Mouse (Mus musculus) MEL (cell line): ENCODE results near the gene Otud5. TPM values are rescaled to one million over a fixed set of nuclear protein-coding genes. Genes with fewer than 3 reads are reported as not detected.
"Not testable (repeated sequence)": the region's sequence is repeated elsewhere in the genome, so short reads cannot be mapped to it uniquely, and the experiment has no call there.

ENCODE experiments used
- DNase-seq: peaks from one replicate; pipeline ENCODE4 v3.0.0; 2011; ENCODE audit warnings: low read depth, low spot score
- H3K27ac ChIP-seq: 2 replicates; pipeline ENCODE4 v1.5.1; 2012; ENCODE audit warnings: low read depth, mild to moderate bottlenecking, control low read depth, low read length, moderate library complexity; ENCODE audit not compliant: control insufficient read depth
- H3K27me3 ChIP-seq, 2 experiments: fragments of 150-350 bp in 1 of 2; sonication (generic) in 1 of 2; 2 replicates each; pipeline ENCODE4 v1.6.1; 2012; ENCODE audit warnings: low read length in 2 of 2, mild to moderate bottlenecking in 2 of 2, improper control_type of control experiment in 1 of 2, moderate library complexity in 1 of 2; ENCODE audit not compliant: insufficient read depth in 2 of 2, control insufficient read depth in 1 of 2
- H3K36me3 ChIP-seq, 2 experiments: 2 replicates each; pipeline ENCODE4 v1.6.1; 2012 to 2014; ENCODE audit warnings: low read length in 2 of 2, improper control_type of control experiment in 1 of 2, inconsistent platforms in 1 of 2, mild to moderate bottlenecking in 1 of 2; ENCODE audit not compliant: insufficient read depth in 2 of 2, control insufficient read depth in 1 of 2
- H3K4me1 ChIP-seq, 2 experiments: fragments of 150-350 bp in 1 of 2; sonication (generic) in 1 of 2; 2 replicates each; pipeline ENCODE4 v1.6.1; 2012; ENCODE audit warnings: low read length in 2 of 2, improper control_type of control experiment in 1 of 2, mild to moderate bottlenecking in 1 of 2; ENCODE audit not compliant: insufficient read depth in 2 of 2, control insufficient read depth in 1 of 2
- H3K4me3 ChIP-seq, 2 experiments: fragments of 150-350 bp in 1 of 2; sonication (generic) in 1 of 2; 2 replicates each; pipeline ENCODE4 v1.5.1; 2012; ENCODE audit warnings: low read depth in 2 of 2, low read length in 2 of 2, mild to moderate bottlenecking in 2 of 2, moderate library complexity in 2 of 2, control low read depth in 1 of 2, improper control_type of control experiment in 1 of 2; ENCODE audit not compliant: control insufficient read depth in 1 of 2, insufficient read depth in 1 of 2
- H3K79me2 ChIP-seq: 2 replicates; pipeline ENCODE4 v1.6.1; 2012; ENCODE audit warnings: mild to moderate bottlenecking, low read length, moderate library complexity; ENCODE audit not compliant: control insufficient read depth, poor library complexity, insufficient read depth
- H3K9ac ChIP-seq: 2 replicates; pipeline ENCODE4 v1.6.1; 2012; ENCODE audit warnings: low read depth, mild to moderate bottlenecking, control low read depth, low read length, moderate library complexity; ENCODE audit not compliant: control insufficient read depth, poor library complexity, severe bottlenecking
- H3K9me3 ChIP-seq: fragments of 150-350 bp; sonication (generic); replicated peaks from 2 replicates; pipeline ENCODE4 v1.6.1; 2012; ENCODE audit warnings: mild to moderate bottlenecking, low read length, improper control_type of control experiment, moderate library complexity; ENCODE audit not compliant: insufficient read depth
- CTCF ChIP-seq, 3 experiments: IDR thresholded peaks in 2 of 3; conservative IDR thresholded peaks in 1 of 3; 2 replicates each; pipeline ENCODE4 v1.5.1; 2011 to 2012; ENCODE audit warnings: low read length in 3 of 3, low read depth in 2 of 3, mild to moderate bottlenecking in 2 of 3, improper control_type of control experiment in 1 of 3, inconsistent platforms in 1 of 3, mixed read lengths in 1 of 3, moderate library complexity in 1 of 3; ENCODE audit not compliant: control insufficient read depth in 1 of 3, insufficient read depth in 1 of 3, poor library complexity in 1 of 3, severe bottlenecking in 1 of 3
- ETS1 ChIP-seq: IDR thresholded peaks from 2 replicates; pipeline ENCODE4 v1.6.1; 2012; ENCODE audit warnings: low read depth, mild to moderate bottlenecking, inconsistent platforms, low read length, improper control_type of control experiment, moderate library complexity
- KAT2A ChIP-seq: conservative IDR thresholded peaks from 2 replicates; pipeline ENCODE4 v1.6.1; 2012; ENCODE audit warnings: low read depth, low read length, improper control_type of control experiment, inconsistent platforms
- MXI1 ChIP-seq: IDR thresholded peaks from 2 replicates; pipeline ENCODE4 v1.6.1; 2011; ENCODE audit warnings: mild to moderate bottlenecking, low read depth, low read length, improper control_type of control experiment
- POLR2AphosphoS2 ChIP-seq: IDR thresholded peaks from 2 replicates; pipeline ENCODE4 v1.6.1; 2011; ENCODE audit warnings: low read length, improper control_type of control experiment
- SIN3A ChIP-seq: IDR thresholded peaks from 2 replicates; pipeline ENCODE4 v1.6.1; 2012; ENCODE audit warnings: low read length, improper control_type of control experiment, inconsistent platforms
- TBP ChIP-seq: IDR thresholded peaks from 2 replicates; pipeline ENCODE4 v1.8.0; 2011; ENCODE audit warnings: low read depth, low read length, improper control_type of control experiment
- USF1 ChIP-seq: IDR thresholded peaks from 2 replicates; pipeline ENCODE4 v1.6.1; 2014; ENCODE audit warnings: low read depth, mild to moderate bottlenecking, inconsistent platforms, low read length, improper control_type of control experiment, moderate library complexity
- ZC3H11A ChIP-seq: IDR thresholded peaks from 2 replicates; pipeline ENCODE4 v1.6.1; 2012; ENCODE audit warnings: low read depth, mild to moderate bottlenecking, inconsistent platforms, low read length, improper control_type of control experiment
- ZNF384 ChIP-seq: IDR thresholded peaks from 2 replicates; pipeline ENCODE4 v1.6.1; 2012; ENCODE audit warnings: low read depth, mild to moderate bottlenecking, inconsistent platforms, low read length, improper control_type of control experiment
- polyA plus RNA-seq, 2 experiments: library from polyadenylated mRNA; stranded (reverse) in 1 of 2; unstranded in 1 of 2; fragments of >175 nt in 1 of 2; fragments of >200 nt in 1 of 2; gene quantifications; 2 replicates each; pipeline versions ENCODE4 v1.2.1 to v1.2.4; 2012; ENCODE audit warnings: low replicate concordance in 2 of 2, low read depth in 1 of 2; ENCODE audit not compliant: insufficient read length in 2 of 2, insufficient read depth in 1 of 2, missing spikeins in 1 of 2
- total RNA-seq: library from RNA; depleted of rRNA; stranded (reverse); fragments of 300-350 nt; gene quantifications from 2 replicates; pipeline ENCODE4 v1.2.3, GENCODE M21; 2012

Gene Otud5
- total and polyA plus RNA-seq, 3 experiments: 76.4 to 1,180 (median 197) TPM

DNA sequence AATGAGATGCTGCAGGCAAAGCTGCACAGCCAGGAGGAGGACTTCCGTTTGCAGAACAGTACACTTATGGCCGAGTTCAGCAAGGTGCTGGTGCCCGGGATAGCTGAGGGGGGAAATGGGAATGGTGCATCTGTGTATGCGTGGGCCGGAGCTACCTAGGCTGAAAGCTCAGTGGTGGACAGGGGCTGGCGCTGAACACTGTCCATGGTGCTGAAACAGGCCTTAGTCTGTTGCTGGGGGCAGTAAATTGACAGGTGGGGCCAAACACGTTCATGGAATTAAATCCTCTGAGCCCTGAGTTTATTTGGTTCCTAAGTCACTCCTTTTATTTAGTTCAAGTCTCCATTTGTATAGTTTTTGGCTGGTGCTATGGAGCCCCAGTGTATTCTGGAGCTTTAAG is 46.1 kb upstream of the Otud5 start:
- Histone ChIP-seq H3K79me2 (peaks cover 10% of the 10 kb centered on the region), H3K27ac (no peak overlapping the region), H3K27me3 (no peaks in the 10 kb centered on the region), H3K36me3 (peaks cover 0 to 12% of the 10 kb centered on the region in 2 experiments; a peak in 3 of 4 replicates), H3K9me3 (no peaks in the 10 kb centered on the region), H3K4me1 (peaks cover 0 to 9% of the 10 kb centered on the region in 2 experiments; a peak in 1 of 4 replicates), H3K4me3 (no peak overlapping the region), H3K9ac (no peak overlapping the region)
- TF ChIP-seq CTCF (IDR thresholded peaks at IDR 0.05 in 2 of 3, conservative IDR thresholded peaks at IDR 0.05 in 1 of 3; ENCODE audit: control insufficient read depth in 1 of 3, insufficient read depth in 1 of 3, low read depth in 2 of 3, low read length in 3 of 3, poor library complexity in 1 of 3, severe bottlenecking in 1 of 3) (no peak), SIN3A (peak; percentile 89), MXI1 (peak; percentile 73)
- peak; percentile 69 for DNase-seq

- H3K36me3 ChIP-seq: peaks cover 6 to 7% of the 10 kb centered on the region in 2 experiments
These were observed 43.8 kb upstream of the Otud5 start for GRCm38 (mm10) chrX:7797327-7797726.

DNA sequence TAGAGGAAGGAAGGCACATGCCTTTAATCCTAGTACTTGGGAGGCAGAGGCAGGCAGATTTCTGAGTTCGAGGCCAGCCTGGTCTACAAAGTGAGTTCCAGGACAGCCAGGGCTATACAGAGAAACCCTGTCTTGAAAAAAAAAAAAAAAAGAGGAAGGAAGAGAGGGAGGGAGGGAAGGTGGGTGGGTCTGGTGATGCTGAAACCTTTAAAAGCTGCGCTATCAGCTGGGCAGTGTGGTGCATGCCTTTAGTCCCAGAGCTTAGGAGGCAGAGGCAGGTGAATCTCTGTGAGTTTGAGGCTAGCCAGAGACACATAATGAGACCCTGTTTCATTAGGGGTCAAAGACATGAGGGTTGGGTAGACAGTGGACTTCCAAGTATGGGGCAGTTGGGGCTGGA is 39.0 kb upstream of the Otud5 start:
- H3K27ac ChIP-seq, H3K79me2 ChIP-seq, H3K9me3 ChIP-seq, H3K9ac ChIP-seq, H3K4me1 ChIP-seq, H3K4me3 ChIP-seq, H3K27me3 ChIP-seq: not testable (repeated sequence)
- peak; percentile 67 for DNase-seq
- peaks cover 6 to 16% of the 10 kb centered on the region in 2 experiments for H3K36me3 ChIP-seq
- 0 out of 2 replicates have a peak, but pooled peaks have one; percentile 39 for TF ChIP-seq ETS1
- peak; percentile 44; the same call in 1 of the 2 replicates for TF ChIP-seq SIN3A
- TF ChIP-seq ZNF384: peak; percentile 89
- 0 out of 2 replicates have a peak, but pooled peaks have one; percentile 28 for TF ChIP-seq MXI1

More at GRCm38 (mm10) chrX:7797327-7797726, 43.8 kb upstream of the Otud5 start:
- H3K4me1 ChIP-seq: peaks cover 0 to 4% of the 10 kb centered on the region in 2 experiments; a peak in 2 of 4 replicates
- TF ChIP-seq ZC3H11A (no peak), ETS1 (no peak), SIN3A (no peak), KAT2A (no peak), USF1 (no peak), POLR2AphosphoS2 (no peak), TBP (no peak)
- H3K9ac ChIP-seq: no peak overlapping the region
- H3K4me3 ChIP-seq: no peak overlapping the region
- no peaks in the 10 kb centered on the region for H3K27me3 ChIP-seq
- no peaks in the 10 kb centered on the region for H3K9me3 ChIP-seq
- H3K79me2 ChIP-seq: no peaks in the 10 kb centered on the region; the same call in 1 of the 2 replicates
- H3K27ac ChIP-seq: no peak overlapping the region
- DNase-seq: no peak
